Mouse (Mus musculus) MEL (cell line): ENCODE measurements around the gene Gm26620.

Source experiments
- CTCF ChIP-seq, 3 experiments: IDR thresholded peaks in 2 of 3; conservative IDR thresholded peaks in 1 of 3; 2 replicates each; pipeline ENCODE4 v1.5.1; 2011 to 2012; ENCODE audit warnings: low read length in 3 of 3, low read depth in 2 of 3, mild to moderate bottlenecking in 2 of 3, improper control_type of control experiment in 1 of 3, inconsistent platforms in 1 of 3, mixed read lengths in 1 of 3, moderate library complexity in 1 of 3; ENCODE audit not compliant: control insufficient read depth in 1 of 3, insufficient read depth in 1 of 3, poor library complexity in 1 of 3, severe bottlenecking in 1 of 3
- UBTF ChIP-seq: IDR thresholded peaks from 2 replicates; pipeline ENCODE4 v1.6.1; 2012; ENCODE audit warnings: low read depth, mild to moderate bottlenecking, inconsistent platforms, low read length, improper control_type of control experiment, moderate library complexity, borderline replicate concordance; ENCODE audit not compliant: insufficient read depth

DNA sequence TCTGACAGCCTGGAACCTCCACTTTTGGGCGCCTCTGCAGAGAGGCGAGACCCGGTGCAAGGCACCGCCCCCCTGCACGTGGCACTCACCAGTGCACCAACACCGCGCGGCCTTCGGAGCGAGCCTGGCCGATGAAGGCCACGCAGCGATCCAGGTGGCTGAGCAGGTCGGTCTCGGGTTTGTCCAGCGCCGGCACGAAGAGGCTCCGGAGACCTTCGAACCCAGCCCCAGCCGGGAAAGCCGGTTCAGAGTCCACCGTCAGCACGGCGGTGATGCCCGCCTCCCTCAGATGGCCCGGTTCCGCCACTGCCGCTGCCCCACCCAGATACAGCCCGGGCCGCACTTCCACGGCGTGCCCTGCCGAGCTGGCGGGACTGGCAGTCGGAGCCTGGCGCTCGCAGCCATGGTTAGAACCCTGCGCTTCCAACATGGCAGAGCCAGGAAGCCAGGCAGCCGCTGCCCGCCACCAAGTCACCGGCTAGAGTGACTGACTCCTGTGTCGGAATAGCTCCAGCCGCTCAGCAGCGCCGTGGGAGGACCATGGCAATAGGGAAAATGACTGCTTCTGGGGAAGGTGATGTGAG, at the start of gene Gm26620, which contains the start of gene Dusp12:
- peak; percentile 46 to 84 (median 75) for TF ChIP-seq CTCF (IDR thresholded peaks at IDR 0.05 in 2 of 3, conservative IDR thresholded peaks at IDR 0.05 in 1 of 3; ENCODE audit: control insufficient read depth in 1 of 3, insufficient read depth in 1 of 3, low read depth in 2 of 3, low read length in 3 of 3, poor library complexity in 1 of 3, severe bottlenecking in 1 of 3)
- no peak for TF ChIP-seq UBTF
